Mouse (Mus musculus) hindbrain, embryonic 15.5 days (tissue): ENCODE measurements around the gene Srrm4. TPM values are rescaled to one million over a fixed set of nuclear protein-coding genes. Genes with fewer than 3 reads are reported as not detected.
A peak's percentile ranks its signal among the peaks of the same experiment; 100 is the strongest.

Experiments used
- ATAC-seq: fragments of 200-750 bp; cut with Nextera tagmentation; 2 replicates; pipeline ENCODE4 v1.8.0; 2017; ENCODE audit warnings: low read depth, moderate number of reproducible peaks, moderate TSS enrichment; ENCODE audit not compliant: low FRiP score
- H3K27ac ChIP-seq: fragments of 300-500 bp; sonication (generic); replicated peaks from 2 replicates; pipeline ENCODE4 v1.5.1; 2015; ENCODE audit warnings: mild to moderate bottlenecking, inconsistent platforms
- H3K27me3 ChIP-seq: fragments of 300-500 bp; sonication (generic); 2 replicates; pipeline ENCODE4 v1.6.1; 2015; ENCODE audit warnings: control low read depth, inconsistent platforms
- H3K36me3 ChIP-seq: fragments of 300-500 bp; sonication (generic); 2 replicates; pipeline ENCODE4 v1.6.1; 2015; ENCODE audit warnings: control low read depth, inconsistent platforms
- H3K4me1 ChIP-seq: fragments of 300-500 bp; sonication (generic); replicated peaks from 2 replicates; pipeline ENCODE4 v1.6.1; 2015; ENCODE audit warnings: control low read depth, inconsistent platforms
- H3K4me2 ChIP-seq: fragments of 300-500 bp; sonication (generic); 2 replicates; pipeline ENCODE4 v1.6.1; 2015; ENCODE audit warnings: moderate library complexity, mild to moderate bottlenecking, inconsistent platforms
- H3K4me3 ChIP-seq: fragments of 300-500 bp; sonication (generic); 2 replicates; pipeline ENCODE4 v1.5.1; 2015; ENCODE audit warnings: mild to moderate bottlenecking, inconsistent platforms
- H3K9ac ChIP-seq: fragments of 300-500 bp; sonication (generic); 2 replicates; pipeline ENCODE4 v1.6.1; 2015; ENCODE audit warnings: inconsistent platforms
- H3K9me3 ChIP-seq: fragments of 300-500 bp; sonication (generic); 2 replicates; pipeline ENCODE4 v1.6.1; 2016; ENCODE audit warnings: control low read depth, inconsistent platforms
- WGBS: fragments of 180-500 bp; shearing (Covaris S2); methylation state at CpG from one replicate; pipeline ENCODE4 v1.1.7; 2015; 5-methylcytosine and 5-hydroxymethylcytosine counted together
- polyA plus RNA-seq: library from polyadenylated mRNA; unstranded; fragments of >200 nt; fragmentation: Nextera tagmentation; extraction: Ambion mirVana; gene quantifications from 2 replicates; pipeline ENCODE4 v1.2.1, GENCODE M21; 2015

Srrm4 gene
- polyA plus RNA-seq, result 17.7 and 18.2 TPM in 2 replicates

GRCm38 (mm10) chr5:116591346-116592048 lies at the start of gene Srrm4:
TSS of gene Srrm4 (minus strand) at chr5:116591817.
- Histone ChIP-seq H3K9ac (peak within 1 kb of the TSS; percentile 74), H3K27me3 (no peaks in the 10 kb centered on the region), H3K4me3 (peak within 1 kb of the TSS; percentile 76), H3K36me3 (no peaks in the 10 kb centered on the region), H3K9me3 (no peaks in the 10 kb centered on the region), H3K4me1 (peaks cover 44% of the 10 kb centered on the region), H3K4me2 (peak within 1 kb of the TSS; percentile 95), H3K27ac (peak within 1 kb of the TSS; percentile 94)
- under 1% methylated on average over 50 of the region's 53 CpGs for WGBS
- peak; percentile 92 for ATAC-seq

GRCm38 (mm10) chr5:116592801-116593430 lies 1.3 kb upstream of the Srrm4 start:
- Histone ChIP-seq H3K9ac (0 out of 2 replicates have a peak overlapping the region, but pooled peaks have one; percentile 8), H3K27ac (peak overlapping the region; percentile 94), H3K27me3 (no peaks in the 10 kb centered on the region), H3K4me1 (peaks cover 31% of the 10 kb centered on the region), H3K36me3 (no peaks in the 10 kb centered on the region), H3K9me3 (no peaks in the 10 kb centered on the region), H3K4me3 (peak overlapping the region; percentile 76), H3K4me2 (peak overlapping the region; percentile 95)
- ATAC-seq, result peak; percentile 56
- 1% methylated on average over 12 of the region's 12 CpGs for WGBS

GRCm38 (mm10) chr5:116592049-116592800 lies 608 bp upstream of the Srrm4 start:
- Histone ChIP-seq H3K4me2 (peak overlapping the region; percentile 95), H3K27ac (peak overlapping the region; percentile 94), H3K9me3 (no peaks in the 10 kb centered on the region), H3K36me3 (no peaks in the 10 kb centered on the region), H3K9ac (peak overlapping the region; percentile 74), H3K4me1 (peaks cover 37% of the 10 kb centered on the region), H3K4me3 (peak overlapping the region; percentile 76), H3K27me3 (no peaks in the 10 kb centered on the region)
- ATAC-seq, result peak; percentile 13; the same call in 1 of the 2 replicates
- under 1% methylated on average over 31 of the region's 32 CpGs for WGBS

GRCm38 (mm10) chr5:116590698-116591097 lies 919 bp downstream of the Srrm4 start:
- peak overlapping the region; percentile 76 for H3K4me3 ChIP-seq
- peak overlapping the region; percentile 95 for H3K4me2 ChIP-seq
- WGBS, result under 1% methylated on average over 10 of the region's 10 CpGs
- no peaks in the 10 kb centered on the region for H3K9me3 ChIP-seq
- peak overlapping the region; percentile 74 for H3K9ac ChIP-seq
- ATAC-seq, result no peak
- H3K27me3 ChIP-seq, result no peaks in the 10 kb centered on the region
- H3K36me3 ChIP-seq, result no peaks in the 10 kb centered on the region
- peaks cover 52% of the 10 kb centered on the region for H3K4me1 ChIP-seq
- H3K27ac ChIP-seq, result peak overlapping the region; percentile 94

- Histone ChIP-seq H3K4me1 (peaks cover 63% of the 10 kb centered on the region), H3K36me3 (no peaks in the 10 kb centered on the region), H3K4me3 (peak overlapping the region; percentile 76), H3K27me3 (no peaks in the 10 kb centered on the region), H3K9me3 (no peaks in the 10 kb centered on the region), H3K27ac (0 out of 2 replicates have a peak overlapping the region, but pooled peaks have one; percentile 37), H3K9ac (peak overlapping the region; percentile 74), H3K4me2 (peak overlapping the region; percentile 95)
- no peak for ATAC-seq
- 25% methylated on average over 8 of the region's 8 CpGs for WGBS
Observed at GRCm38 (mm10) chr5:116589631-116590030, 2.0 kb downstream of the Srrm4 start.

- WGBS, result 21% methylated on average over 10 of the region's 10 CpGs
- Histone ChIP-seq H3K9me3 (no peaks in the 10 kb centered on the region), H3K4me3 (peak overlapping the region; percentile 76), H3K9ac (peak overlapping the region; percentile 74), H3K36me3 (no peaks in the 10 kb centered on the region), H3K4me2 (peak overlapping the region; percentile 95), H3K27me3 (no peaks in the 10 kb centered on the region), H3K4me1 (peaks cover 65% of the 10 kb centered on the region), H3K27ac (peak overlapping the region; percentile 41; the same call in 1 of the 2 replicates)
- ATAC-seq, result no peak
Observed at GRCm38 (mm10) chr5:116588836-116589235, 2.8 kb downstream of the Srrm4 start.

GRCm38 (mm10) chr5:116579533-116579932 lies 12.1 kb downstream of the Srrm4 start:
- Histone ChIP-seq H3K27me3 (no peaks in the 10 kb centered on the region), H3K4me2 (no peak overlapping the region), H3K36me3 (peaks cover 8% of the 10 kb centered on the region; the same call in 1 of the 2 replicates), H3K4me3 (no peak overlapping the region), H3K4me1 (peaks cover 1% of the 10 kb centered on the region), H3K9ac (no peak overlapping the region), H3K9me3 (no peaks in the 10 kb centered on the region), H3K27ac (no peak overlapping the region)
- ATAC-seq, result no peak
- 86% methylated on average over 8 of the region's 8 CpGs for WGBS

GRCm38 (mm10) chr5:116577082-116577481 lies 14.5 kb downstream of the Srrm4 start:
- WGBS, result 91% methylated on average over 5 of the region's 5 CpGs
- H3K36me3 ChIP-seq, result peaks cover 8% of the 10 kb centered on the region; the same call in 1 of the 2 replicates
- H3K4me1 ChIP-seq, result peaks cover 18% of the 10 kb centered on the region
- H3K4me3 ChIP-seq, result no peak overlapping the region
- H3K9ac ChIP-seq, result no peak overlapping the region
- no peaks in the 10 kb centered on the region for H3K27me3 ChIP-seq
- no peak overlapping the region for H3K4me2 ChIP-seq
- ATAC-seq, result no peak
- H3K9me3 ChIP-seq, result no peaks in the 10 kb centered on the region
- H3K27ac ChIP-seq, result no peak overlapping the region

- 11% methylated on average over 9 of the region's 9 CpGs for WGBS
- H3K36me3 ChIP-seq, result peaks cover 7% of the 10 kb centered on the region; the same call in 1 of the 2 replicates
- no peak overlapping the region for H3K27ac ChIP-seq
- H3K27me3 ChIP-seq, result no peaks in the 10 kb centered on the region
- H3K4me2 ChIP-seq, result no peak overlapping the region
- H3K9me3 ChIP-seq, result no peaks in the 10 kb centered on the region
- H3K9ac ChIP-seq, result no peak overlapping the region
- ATAC-seq, result no peak
- peaks cover 47% of the 10 kb centered on the region for H3K4me1 ChIP-seq
- no peak overlapping the region for H3K4me3 ChIP-seq
Observed at GRCm38 (mm10) chr5:116573307-116573706, 18.3 kb downstream of the Srrm4 start.

GRCm38 (mm10) chr5:116571936-116572335 lies 19.7 kb downstream of the Srrm4 start:
- 34% methylated on average over 2 of the region's 5 CpGs for WGBS
- Histone ChIP-seq H3K36me3 (no peaks in the 10 kb centered on the region), H3K9me3 (no peaks in the 10 kb centered on the region), H3K9ac (no peak overlapping the region), H3K4me2 (no peak overlapping the region), H3K4me1 (peaks cover 48% of the 10 kb centered on the region), H3K27me3 (no peaks in the 10 kb centered on the region), H3K4me3 (no peak overlapping the region), H3K27ac (no peak overlapping the region)
- no peak for ATAC-seq

GRCm38 (mm10) chr5:116571232-116571861 lies 20.3 kb downstream of the Srrm4 start:
- H3K27me3 ChIP-seq, result no peaks in the 10 kb centered on the region
- 0 out of 2 replicates have a peak, but pooled peaks have one; percentile 37 for ATAC-seq
- H3K9ac ChIP-seq, result no peak overlapping the region
- peaks cover 54% of the 10 kb centered on the region for H3K4me1 ChIP-seq
- no peaks in the 10 kb centered on the region for H3K9me3 ChIP-seq
- no peak overlapping the region for H3K4me3 ChIP-seq
- 13% methylated on average over 22 of the region's 22 CpGs for WGBS
- 0 out of 2 replicates have a peak overlapping the region, but pooled peaks have one; percentile 7 for H3K4me2 ChIP-seq
- no peak overlapping the region for H3K27ac ChIP-seq
- H3K36me3 ChIP-seq, result no peaks in the 10 kb centered on the region
